Mouse (Mus musculus) lung, postnatal 4 days (tissue): ENCODE data around the gene Hbb-bh1.
"Not testable (repeated sequence)": the region's sequence is repeated elsewhere in the genome, so short reads cannot be mapped to it uniquely, and the experiment has no call there.

Experiments
- DNase-seq, 2 experiments: peaks; one replicate each; pipeline ENCODE4 v3.0.0; 2021

Hbb-bh1 gene

GRCm38 (mm10) chr7:103843034-103843433 lies at the start of gene Hbb-bh1:
TSS of gene Hbb-bh1 (minus strand) at chr7:103843164.
- DNase-seq: no peak

- DNase-seq: no peak
These were observed 43.2 kb upstream of the Hbb-bh1 start, which contains the start of gene Olfr66 for GRCm38 (mm10) chr7:103886152-103886551. TSS of gene Olfr66 (minus strand) at chr7:103886252.

GRCm38 (mm10) chr7:103877093-103877492 lies 34.1 kb upstream of the Hbb-bh1 start:
- no peak for DNase-seq

- DNase-seq: no peak
These were observed 31.5 kb upstream of the Hbb-bh1 start for GRCm38 (mm10) chr7:103874451-103874850.

GRCm38 (mm10) chr7:103873064-103873463 lies 30.1 kb upstream of the Hbb-bh1 start:
- no peak for DNase-seq

GRCm38 (mm10) chr7:103870667-103871066 lies 27.7 kb upstream of the Hbb-bh1 start:
- DNase-seq: no peak

DNA sequence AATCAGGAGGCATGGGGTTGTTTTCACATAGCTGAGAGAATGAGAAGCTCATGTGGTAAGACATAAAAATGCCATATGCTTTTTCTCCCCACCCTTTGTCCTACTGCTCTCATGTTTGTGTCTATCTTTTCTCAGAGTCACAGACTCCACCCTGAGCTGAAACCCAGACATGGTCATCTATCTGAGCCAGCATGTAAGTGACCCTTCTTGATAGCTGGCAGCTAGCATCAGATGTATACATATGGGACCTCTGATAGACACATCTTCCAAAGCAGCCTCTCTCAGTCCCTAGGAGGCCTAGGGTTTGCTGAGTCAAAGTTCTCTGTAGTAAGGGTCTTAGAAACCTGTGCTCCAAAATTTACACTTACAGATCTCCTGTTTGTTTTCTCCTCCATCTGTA lies 22.8 kb upstream of the Hbb-bh1 start:
- no peak for DNase-seq

DNA sequence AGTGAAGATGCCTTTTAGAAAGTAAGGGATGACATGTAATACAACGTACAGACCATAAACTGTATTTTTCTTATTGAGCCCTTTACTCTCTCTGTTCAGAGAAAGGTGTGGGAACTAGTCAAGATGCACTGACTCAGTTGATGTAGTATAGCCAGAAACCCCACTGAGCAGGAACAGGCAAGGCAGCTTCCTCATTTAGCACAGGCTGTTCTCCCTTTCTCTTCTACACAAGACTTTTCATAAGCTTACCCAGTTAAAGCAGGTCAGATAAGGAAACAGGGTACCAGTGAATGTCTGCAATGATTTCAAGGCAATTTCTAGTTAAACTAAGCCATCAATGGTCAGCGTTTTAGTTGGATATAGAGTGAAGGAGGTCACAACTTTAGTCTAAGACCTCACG lies 18.6 kb upstream of the Hbb-bh1 start:
- no peak for DNase-seq

DNA sequence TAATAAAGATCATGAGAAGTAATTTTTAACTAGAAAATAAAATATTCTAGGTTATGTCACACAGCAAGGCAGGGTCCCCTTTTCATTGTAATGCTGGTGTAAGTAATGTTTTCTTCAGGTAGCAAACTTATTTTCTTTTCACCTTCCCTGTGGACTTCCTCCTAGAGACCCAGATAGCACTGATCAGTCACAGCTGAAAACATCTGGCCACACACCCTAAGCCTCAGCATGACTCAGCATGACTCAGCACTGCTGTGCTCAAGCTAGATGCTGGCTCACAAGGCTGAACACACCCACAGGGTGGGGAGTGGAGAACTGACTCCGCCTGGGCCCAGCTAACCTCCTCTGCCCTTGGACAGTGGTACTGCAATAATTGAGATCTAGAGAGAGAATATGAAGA lies 17.9 kb upstream of the Hbb-bh1 start:
- no peak for DNase-seq

GRCm38 (mm10) chr7:103859076-103859475 lies 16.1 kb upstream of the Hbb-bh1 start:
- DNase-seq: no peak

DNA sequence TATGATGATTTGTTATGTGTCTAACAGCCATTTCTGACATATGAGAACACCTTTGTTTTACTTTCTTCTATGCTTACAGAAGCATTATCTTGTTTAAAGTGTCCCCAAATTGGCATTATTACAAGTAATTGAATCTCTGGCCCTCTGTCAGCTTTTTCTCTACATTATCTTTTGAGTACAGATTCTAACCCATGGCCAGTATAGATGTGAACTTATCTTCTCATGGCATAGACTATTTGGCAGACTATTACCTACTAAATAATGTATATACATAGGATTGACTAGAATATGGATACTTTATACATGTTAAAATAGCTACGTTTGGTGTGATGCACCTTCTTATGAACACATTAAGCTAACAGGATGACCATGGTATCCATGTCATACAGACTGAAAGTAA lies 11.7 kb upstream of the Hbb-bh1 start:
- no peak for DNase-seq

- no peak for DNase-seq
These were observed 10.1 kb upstream of the Hbb-bh1 start, which contains the start of gene Hbb-y for GRCm38 (mm10) chr7:103853090-103853489. TSS of gene Hbb-y (minus strand) at chr7:103853216.

DNA sequence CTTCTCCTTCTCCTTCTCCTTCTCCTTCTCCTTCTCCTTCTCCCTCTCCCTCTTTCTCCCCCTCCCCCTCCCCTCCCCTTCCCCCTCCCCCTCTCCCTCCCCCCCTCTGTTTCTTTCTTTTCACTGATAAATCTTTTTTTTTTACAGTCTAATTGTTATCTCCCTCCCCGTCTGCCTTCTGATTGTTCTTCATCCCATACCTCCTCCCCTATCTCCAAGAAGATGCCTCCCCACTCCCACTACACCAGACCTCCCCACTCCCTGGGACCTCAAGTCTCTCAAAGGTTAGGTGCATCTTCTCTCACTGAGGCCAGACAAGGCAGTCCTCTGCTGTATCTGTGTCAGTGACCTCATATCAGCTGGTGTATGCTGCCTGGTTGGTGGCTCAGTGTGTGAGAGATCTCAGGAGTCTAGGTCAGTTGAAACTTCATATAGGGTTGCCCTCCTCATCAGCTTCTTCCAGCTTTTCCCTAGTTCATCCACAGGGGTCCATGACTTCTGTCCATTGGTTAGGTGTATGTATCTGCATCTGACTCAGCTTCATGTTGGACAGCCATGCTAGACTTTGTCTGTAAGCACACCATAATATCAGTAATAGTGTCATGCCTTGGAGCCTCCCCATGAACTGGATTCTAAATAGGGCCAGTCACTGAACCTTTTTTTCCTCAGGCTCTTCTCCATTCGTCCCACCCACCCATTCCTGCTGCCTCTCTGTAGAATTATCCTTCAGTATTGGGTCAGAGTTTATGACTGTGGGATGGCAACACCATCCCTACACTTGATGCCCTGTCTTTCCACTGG lies 1.8 kb upstream of the Hbb-bh1 start:
- DNase-seq: no peak

- no peak for DNase-seq
These were observed 2.7 kb downstream of the Hbb-bh1 start, which contains the start of gene Hbb-bh2 for GRCm38 (mm10) chr7:103840268-103840667. TSS of gene Hbb-bh2 (minus strand) at chr7:103840520.

- DNase-seq: no peak
These were observed 15.2 kb downstream of the Hbb-bh1 start, which contains the start of gene Hbb-bs for GRCm38 (mm10) chr7:103827808-103828207. TSS of gene Hbb-bs (minus strand) at chr7:103828096.

DNA sequence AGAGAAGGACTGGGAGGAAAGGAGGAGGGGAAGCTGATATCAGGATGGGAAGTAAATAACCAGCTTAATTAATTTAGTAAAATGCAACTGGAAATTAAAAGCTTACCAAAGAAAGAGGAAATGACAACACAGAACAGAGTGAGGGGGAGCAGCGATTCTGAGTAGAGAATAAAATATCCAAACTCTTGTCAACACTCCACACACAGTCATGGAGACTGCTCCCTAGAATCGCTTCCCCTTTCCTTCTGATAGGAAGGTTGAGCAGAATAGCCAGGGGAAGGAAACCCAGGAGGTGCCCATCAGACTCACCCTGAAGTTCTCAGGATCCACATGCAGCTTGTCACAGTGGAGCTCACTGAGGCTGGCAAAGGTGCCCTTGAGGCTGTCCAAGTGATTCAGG lies 15.8 kb downstream of the Hbb-bh1 start:
- DNase-seq: not testable (repeated sequence)

DNA sequence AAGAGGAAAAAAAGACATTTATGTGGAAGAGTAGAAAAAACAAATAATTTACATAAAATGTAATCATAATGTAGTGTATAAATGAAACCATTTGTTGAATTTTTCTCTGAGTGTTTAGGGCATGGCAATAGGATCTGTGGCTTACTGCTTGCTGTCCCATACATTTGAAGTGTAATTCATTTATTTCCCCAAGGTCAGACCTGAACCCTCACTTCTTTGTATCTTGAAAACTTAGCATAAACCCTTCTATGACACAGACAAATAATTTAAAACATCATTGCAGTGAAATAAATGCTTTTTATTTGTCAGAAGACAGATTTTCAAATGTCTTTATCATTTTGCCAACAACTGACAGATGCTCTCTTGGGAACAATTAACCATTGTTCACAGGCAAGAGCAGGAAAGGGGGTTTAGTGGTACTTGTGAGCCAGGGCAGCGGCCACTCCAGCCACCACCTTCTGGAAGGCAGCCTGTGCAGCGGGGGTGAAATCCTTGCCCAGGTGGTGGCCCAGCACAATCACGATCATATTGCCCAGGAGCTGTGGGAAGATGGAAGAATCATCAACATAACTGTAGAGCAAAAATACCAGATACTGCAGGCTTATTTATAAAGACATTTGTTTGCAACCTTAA lies 16.6 kb downstream of the Hbb-bh1 start:
- no peak for DNase-seq

- DNase-seq: no peak
These were observed 17.3 kb downstream of the Hbb-bh1 start for GRCm38 (mm10) chr7:103825536-103826254.

DNA sequence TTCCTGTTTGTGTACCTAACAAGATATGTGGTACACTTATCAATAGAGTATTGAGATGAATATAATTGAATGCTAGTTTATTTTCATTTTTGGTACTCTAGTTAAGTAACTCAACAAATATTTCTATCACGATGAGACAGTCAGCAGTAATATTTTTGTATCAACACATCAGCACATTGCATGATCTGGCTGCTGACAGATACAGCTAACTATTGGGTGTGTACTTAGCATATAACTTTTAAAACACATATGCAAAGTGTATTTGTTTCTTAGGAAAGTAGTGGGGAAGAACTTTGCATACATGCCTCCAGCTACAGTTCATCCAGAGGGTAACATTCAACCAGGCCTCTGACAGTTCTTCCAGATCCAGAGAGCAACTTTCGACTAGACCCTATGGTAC lies 18.4 kb downstream of the Hbb-bh1 start:
- no peak for DNase-seq

- not testable (repeated sequence) for DNase-seq
These were observed 27.9 kb downstream of the Hbb-bh1 start for GRCm38 (mm10) chr7:103815085-103815484.

DNA sequence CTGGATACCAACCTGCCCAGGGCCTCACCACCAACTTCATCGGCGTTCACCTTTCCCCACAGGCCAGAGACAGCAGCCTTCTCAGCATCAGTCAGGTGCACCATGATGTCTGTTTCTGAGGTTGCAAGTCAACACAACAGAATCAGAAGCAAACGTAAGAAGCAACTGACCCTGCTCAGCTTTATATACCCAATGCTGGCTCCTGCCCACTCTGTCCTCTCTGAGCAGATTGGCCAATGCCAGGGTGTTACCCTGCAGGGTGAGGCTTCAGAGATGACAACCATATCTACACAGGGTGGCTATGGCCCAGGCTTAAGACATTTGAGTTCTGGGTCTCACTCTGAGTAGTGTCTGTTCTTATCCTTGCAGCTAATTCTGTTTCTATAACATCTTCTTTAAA lies 29.2 kb downstream of the Hbb-bh1 start, which contains the start of gene Hbb-bt:
TSS of gene Hbb-bt (minus strand) at position 231 of the 400 bp plus-strand sequence.
- DNase-seq: no peak

DNA sequence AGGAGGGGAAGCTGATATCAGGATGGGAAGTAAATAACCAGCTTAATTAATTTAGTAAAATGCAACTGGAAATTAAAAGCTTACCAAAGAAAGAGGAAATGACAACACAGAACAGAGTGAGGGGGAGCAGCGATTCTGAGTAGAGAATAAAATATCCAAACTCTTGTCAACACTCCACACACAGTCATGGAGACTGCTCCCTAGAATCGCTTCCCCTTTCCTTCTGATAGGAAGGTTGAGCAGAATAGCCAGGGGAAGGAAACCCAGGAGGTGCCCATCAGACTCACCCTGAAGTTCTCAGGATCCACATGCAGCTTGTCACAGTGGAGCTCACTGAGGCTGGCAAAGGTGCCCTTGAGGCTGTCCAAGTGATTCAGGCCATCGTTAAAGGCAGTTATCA lies 29.8 kb downstream of the Hbb-bh1 start:
- DNase-seq: not testable (repeated sequence)

GRCm38 (mm10) chr7:103812174-103812573 lies 30.8 kb downstream of the Hbb-bh1 start:
- no peak for DNase-seq
